Mouse (Mus musculus) right cerebral cortex, postnatal 25 days (tissue): Measurements from ENCODE around the gene Selenok.

Experiments
- DNase-seq: peaks from one replicate; pipeline ENCODE4 v3.0.0; 2022

The Selenok gene

GRCm38 (mm10) chr14:29968075-29968821 is at the start of gene Selenok:
TSS of gene Selenok (plus strand) at chr14:29968308.
- DNase-seq: peak; percentile 93

GRCm38 (mm10) chr14:29928966-29929365 is 39.1 kb upstream of the Selenok start:
- DNase-seq: no peak

GRCm38 (mm10) chr14:29935516-29935915 is 32.6 kb upstream of the Selenok start:
- no peak for DNase-seq

GRCm38 (mm10) chr14:29937466-29937865 is 30.6 kb upstream of the Selenok start:
- peak; percentile 45 for DNase-seq

- no peak for DNase-seq
Observed at GRCm38 (mm10) chr14:29939600-29940312, 28.4 kb upstream of the Selenok start.

GRCm38 (mm10) chr14:29940313-29940812 is 27.7 kb upstream of the Selenok start:
- no peak for DNase-seq

GRCm38 (mm10) chr14:29940877-29941276 is 27.2 kb upstream of the Selenok start:
- DNase-seq: peak; percentile 34

GRCm38 (mm10) chr14:29946761-29947309 is 21.3 kb upstream of the Selenok start:
- no peak for DNase-seq

- DNase-seq: no peak
Observed at GRCm38 (mm10) chr14:29950805-29951204, 17.3 kb upstream of the Selenok start.

GRCm38 (mm10) chr14:29957393-29957792 is 10.7 kb upstream of the Selenok start:
- DNase-seq: no peak

GRCm38 (mm10) chr14:29967611-29968010 is 497 bp upstream of the Selenok start:
- no peak for DNase-seq

- DNase-seq: no peak
Observed at GRCm38 (mm10) chr14:29971446-29971845, 3.3 kb downstream of the Selenok start.

- DNase-seq: no peak
Observed at GRCm38 (mm10) chr14:29971993-29972392, 3.9 kb downstream of the Selenok start.

- DNase-seq: no peak
Observed at GRCm38 (mm10) chr14:29976927-29977326, 8.8 kb downstream of the Selenok start.

- DNase-seq: peak; percentile 92
Observed at GRCm38 (mm10) chr14:29978254-29979204, 10.4 kb downstream of the Selenok start, which contains the start of gene Actr8. TSS of gene Actr8 (plus strand) at chr14:29978337.

GRCm38 (mm10) chr14:29980447-29981205 is 12.5 kb downstream of the Selenok start:
- DNase-seq: no peak

GRCm38 (mm10) chr14:29986096-29986495 is 18.0 kb downstream of the Selenok start:
- no peak for DNase-seq

GRCm38 (mm10) chr14:29987276-29987675 is 19.2 kb downstream of the Selenok start:
- no peak for DNase-seq

- no peak for DNase-seq
Observed at GRCm38 (mm10) chr14:29987739-29988138, 19.6 kb downstream of the Selenok start.

- DNase-seq: no peak
Observed at GRCm38 (mm10) chr14:29988337-29988736, 20.2 kb downstream of the Selenok start.

- DNase-seq: no peak
Observed at GRCm38 (mm10) chr14:29994976-29995375, 26.9 kb downstream of the Selenok start.
